Mouse (Mus musculus) myocyte (in vitro differentiated cells): ENCODE measurements around the gene Dbx2. TPM values are rescaled to one million over a fixed set of nuclear protein-coding genes. Genes with fewer than 3 reads are reported as not detected.

ENCODE experiments used
- H3K27me3 ChIP-seq: one replicate; pipeline ENCODE4 v1.6.1; 2011; ENCODE audit not compliant: control insufficient read depth, insufficient read depth, insufficient read length
- H3K36me3 ChIP-seq: one replicate; pipeline ENCODE4 v1.6.1; 2011; ENCODE audit not compliant: control insufficient read depth, insufficient read depth
- H3K4me2 ChIP-seq: one replicate; pipeline ENCODE4 v1.6.1; 2011; ENCODE audit warnings: low read depth, control low read depth
- H3K4me3 ChIP-seq: one replicate; pipeline ENCODE4 v1.5.1; 2011; ENCODE audit warnings: mild to moderate bottlenecking, control low read depth, moderate library complexity
- H3K79me2 ChIP-seq: one replicate; pipeline ENCODE4 v1.6.1; 2011; ENCODE audit not compliant: control insufficient read depth, insufficient read depth
- H3ac ChIP-seq: one replicate; pipeline ENCODE4 v1.6.1; 2011; ENCODE audit not compliant: control insufficient read depth, insufficient read length
- CEBPB ChIP-seq: IDR thresholded peaks from 2 replicates; pipeline ENCODE4 v1.6.1; 2011; ENCODE audit warnings: mild to moderate bottlenecking, moderate library complexity; ENCODE audit not compliant: poor library complexity, insufficient read depth, severe bottlenecking
- E2F4 ChIP-seq: IDR thresholded peaks from one replicate; pipeline ENCODE4 v1.6.1; 2011; ENCODE audit warnings: mild to moderate bottlenecking, control low read depth, moderate library complexity; ENCODE audit not compliant: insufficient read depth
- MAX ChIP-seq: IDR thresholded peaks from one replicate; pipeline ENCODE4 v1.6.1; 2011; ENCODE audit warnings: low read depth, mild to moderate bottlenecking, control low read depth
- MYOD1 ChIP-seq, 3 experiments: IDR thresholded peaks; one replicate each; pipeline ENCODE4 v1.6.1; 2011; ENCODE audit warnings: control low read depth in 2 of 3, low read depth in 2 of 3, mild to moderate bottlenecking in 2 of 3, moderate library complexity in 1 of 3; ENCODE audit not compliant: insufficient read length in 2 of 3, control insufficient read depth in 1 of 3
- MYOG ChIP-seq, 3 experiments: IDR thresholded peaks; one replicate each; pipeline ENCODE4 v1.6.1; 2011; ENCODE audit warnings: control low read depth in 2 of 3, low read depth in 2 of 3, mild to moderate bottlenecking in 2 of 3; ENCODE audit not compliant: insufficient read length in 2 of 3, control insufficient read depth in 1 of 3, insufficient read depth in 1 of 3
- POLR2A ChIP-seq: IDR thresholded peaks from one replicate; pipeline ENCODE4 v1.6.1; 2011; ENCODE audit warnings: low read depth, mild to moderate bottlenecking, control low read depth, moderate library complexity; ENCODE audit not compliant: insufficient read length
- POLR2AphosphoS2 ChIP-seq: IDR thresholded peaks from one replicate; pipeline ENCODE4 v1.6.1; 2011; ENCODE audit warnings: low read depth, control low read depth; ENCODE audit not compliant: insufficient read length
- REST ChIP-seq: IDR thresholded peaks from one replicate; pipeline ENCODE4 v1.6.1; 2011; ENCODE audit warnings: mild to moderate bottlenecking, control low read depth, moderate library complexity; ENCODE audit not compliant: insufficient read depth, insufficient read length
- SRF ChIP-seq: IDR thresholded peaks from one replicate; pipeline ENCODE4 v1.6.1; 2011; ENCODE audit warnings: low read depth; ENCODE audit not compliant: control insufficient read depth, insufficient read length
- TCF12 ChIP-seq: IDR thresholded peaks from one replicate; pipeline ENCODE4 v1.6.1; 2011; ENCODE audit warnings: mild to moderate bottlenecking, control low read depth; ENCODE audit not compliant: poor library complexity, insufficient read depth, severe bottlenecking
- TCF3 ChIP-seq: IDR thresholded peaks from one replicate; pipeline ENCODE4 v1.6.1; 2011; ENCODE audit warnings: low read depth, control low read depth; ENCODE audit not compliant: insufficient read length
- USF1 ChIP-seq: IDR thresholded peaks from one replicate; pipeline ENCODE4 v1.6.1; 2011; ENCODE audit warnings: low read depth, mild to moderate bottlenecking, control low read depth, moderate library complexity
- polyA plus RNA-seq: library from polyadenylated mRNA; unstranded; fragments of >200 nt; fragmentation: generic; extraction: Trizol; gene quantifications from one replicate; pipeline ENCODE4 v1.2.1, GENCODE M21; 2012; ENCODE audit warnings: missing spikeins

Dbx2 gene
- polyA plus RNA-seq, 1 experiment, result not detected

DNA sequence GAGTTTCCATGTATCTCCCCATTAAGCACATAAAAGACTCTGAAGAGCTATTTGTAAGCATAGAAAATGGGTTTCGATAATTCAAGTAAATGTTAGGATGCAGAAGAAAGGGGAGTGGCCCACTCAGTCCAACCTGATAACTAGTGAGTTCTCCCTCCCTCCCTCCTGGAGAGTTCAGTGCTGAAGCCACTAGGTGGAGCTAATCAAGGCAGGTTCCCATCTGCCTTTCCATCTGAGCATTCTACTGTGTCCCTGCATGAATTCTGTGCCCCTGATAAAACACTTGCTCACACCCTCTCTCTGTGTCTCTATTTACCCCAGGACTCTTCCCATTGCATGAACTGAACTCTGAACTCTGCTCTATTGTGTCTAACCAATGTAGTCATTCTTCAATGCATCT is 57.1 kb downstream of the Dbx2 start:
- no peak overlapping the region for H3K4me3 ChIP-seq
- no peaks in the 10 kb centered on the region for H3K36me3 ChIP-seq
- TF ChIP-seq POLR2A (no peak), CEBPB (no peak), SRF (no peak)
- no peak overlapping the region for H3K4me2 ChIP-seq
- H3K79me2 ChIP-seq, result no peaks in the 10 kb centered on the region
- no peak overlapping the region for H3ac ChIP-seq
- no peaks in the 10 kb centered on the region for H3K27me3 ChIP-seq

DNA sequence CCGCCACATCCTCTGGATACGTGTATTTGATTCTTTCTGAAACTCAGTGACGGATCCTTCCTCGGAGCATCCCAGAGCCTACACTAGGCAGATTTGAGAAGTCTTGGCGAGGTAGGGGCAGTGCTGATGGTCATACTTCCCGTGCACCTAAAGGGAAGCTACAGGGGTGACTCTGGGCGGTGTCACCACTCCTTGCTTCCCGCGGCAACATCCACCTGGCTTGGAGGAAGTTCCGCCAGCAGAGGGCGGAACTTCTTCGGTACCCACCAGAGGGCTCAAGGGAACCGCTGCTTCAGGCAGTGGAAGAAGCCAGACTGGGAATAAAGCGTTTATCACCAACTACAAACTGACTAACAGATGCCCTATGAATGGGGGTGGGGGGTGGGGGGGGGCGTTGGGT is 68.9 kb downstream of the Dbx2 start:
- H3K4me3 ChIP-seq, result no peak overlapping the region
- no peaks in the 10 kb centered on the region for H3K79me2 ChIP-seq
- TF ChIP-seq POLR2AphosphoS2, result no peak
- TF ChIP-seq MAX, result no peak
- no peak for TF ChIP-seq TCF12
- TF ChIP-seq CEBPB, result no peak
- TF ChIP-seq USF1, result no peak
- no peak for TF ChIP-seq TCF3
- TF ChIP-seq MYOG (IDR thresholded peaks at IDR 0.05; ENCODE audit: control insufficient read depth in 1 of 3, insufficient read depth in 1 of 3, insufficient read length in 2 of 3, low read depth in 2 of 3), result no peak
- no peak for TF ChIP-seq POLR2A
- TF ChIP-seq SRF, result no peak
- TF ChIP-seq MYOD1 (IDR thresholded peaks at IDR 0.05; ENCODE audit: control insufficient read depth in 1 of 3, insufficient read length in 2 of 3, low read depth in 2 of 3), result no peak
- no peak for TF ChIP-seq REST
- no peak for TF ChIP-seq E2F4
- H3K27me3 ChIP-seq, result peaks cover 32% of the 10 kb centered on the region
- no peaks in the 10 kb centered on the region for H3K36me3 ChIP-seq
- no peak overlapping the region for H3K4me2 ChIP-seq
- H3ac ChIP-seq, result no peak overlapping the region

DNA sequence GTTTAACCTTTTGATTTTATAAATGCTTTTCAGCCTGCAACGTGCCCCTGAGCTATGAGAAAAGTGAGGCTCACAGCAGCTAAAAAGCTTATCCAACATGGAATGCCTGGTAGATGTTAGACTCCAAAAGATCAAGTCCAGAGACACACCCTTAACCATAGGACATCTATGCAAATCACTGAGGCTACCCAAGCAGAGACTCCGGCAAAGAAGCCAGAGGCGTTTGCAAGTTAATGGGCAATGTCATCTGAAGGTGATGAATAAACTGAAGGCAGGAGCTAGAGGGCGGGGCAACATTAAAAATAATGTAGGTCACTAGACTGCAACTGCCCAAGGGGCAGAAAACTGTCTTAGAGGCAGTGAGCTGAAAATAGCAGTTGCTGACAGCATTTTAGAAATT is 70.9 kb downstream of the Dbx2 start:
- Histone ChIP-seq H3K4me2 (no peak overlapping the region), H3ac (no peak overlapping the region), H3K27me3 (peaks cover 43% of the 10 kb centered on the region), H3K36me3 (no peaks in the 10 kb centered on the region), H3K4me3 (no peak overlapping the region), H3K79me2 (no peaks in the 10 kb centered on the region)
- no peak for TF ChIP-seq MAX
- no peak for TF ChIP-seq TCF12
- TF ChIP-seq POLR2AphosphoS2, result no peak
- no peak for TF ChIP-seq POLR2A
- no peak for TF ChIP-seq E2F4
- TF ChIP-seq USF1, result no peak
- TF ChIP-seq CEBPB, result no peak
- TF ChIP-seq SRF, result no peak
- TF ChIP-seq MYOG (IDR thresholded peaks at IDR 0.05; ENCODE audit: control insufficient read depth in 1 of 3, insufficient read depth in 1 of 3, insufficient read length in 2 of 3, low read depth in 2 of 3), result no peak
- TF ChIP-seq MYOD1 (IDR thresholded peaks at IDR 0.05; ENCODE audit: control insufficient read depth in 1 of 3, insufficient read length in 2 of 3, low read depth in 2 of 3), result no peak

GRCm38 (mm10) chr15:95574661-95575060 is 81.1 kb downstream of the Dbx2 start:
- Histone ChIP-seq H3K4me2 (no peak overlapping the region), H3K36me3 (no peaks in the 10 kb centered on the region), H3K27me3 (peaks cover 55% of the 10 kb centered on the region), H3ac (no peak overlapping the region), H3K79me2 (no peaks in the 10 kb centered on the region), H3K4me3 (no peak overlapping the region)
- TF ChIP-seq REST (no peak), MYOG (IDR thresholded peaks at IDR 0.05; ENCODE audit: control insufficient read depth in 1 of 3, insufficient read depth in 1 of 3, insufficient read length in 2 of 3, low read depth in 2 of 3) (no peak), POLR2A (no peak), POLR2AphosphoS2 (no peak)

Other genes starting within 250 kb of the Dbx2 start
- 0.04 TPM for gene Nell2, start 127.4 kb downstream of the Dbx2 start, polyA plus RNA-seq
- gene Ano6, start 134.9 kb upstream of the Dbx2 start, polyA plus RNA-seq, result 54.5 TPM